Mouse (Mus musculus) myocyte (in vitro differentiated cells): ENCODE results near the gene Olfr1410. TPM values are rescaled to one million over a fixed set of nuclear protein-coding genes. Genes with fewer than 3 reads are reported as not detected.

ENCODE experiments used
- H3K27me3 ChIP-seq: one replicate; pipeline ENCODE4 v1.6.1; 2011; ENCODE audit not compliant: control insufficient read depth, insufficient read depth, insufficient read length
- H3K36me3 ChIP-seq: one replicate; pipeline ENCODE4 v1.6.1; 2011; ENCODE audit not compliant: control insufficient read depth, insufficient read depth
- H3K4me2 ChIP-seq: one replicate; pipeline ENCODE4 v1.6.1; 2011; ENCODE audit warnings: low read depth, control low read depth
- H3K4me3 ChIP-seq: one replicate; pipeline ENCODE4 v1.5.1; 2011; ENCODE audit warnings: mild to moderate bottlenecking, control low read depth, moderate library complexity
- H3K79me2 ChIP-seq: one replicate; pipeline ENCODE4 v1.6.1; 2011; ENCODE audit not compliant: control insufficient read depth, insufficient read depth
- H3ac ChIP-seq: one replicate; pipeline ENCODE4 v1.6.1; 2011; ENCODE audit not compliant: control insufficient read depth, insufficient read length
- CEBPB ChIP-seq: IDR thresholded peaks from 2 replicates; pipeline ENCODE4 v1.6.1; 2011; ENCODE audit warnings: mild to moderate bottlenecking, moderate library complexity; ENCODE audit not compliant: poor library complexity, insufficient read depth, severe bottlenecking
- E2F4 ChIP-seq: IDR thresholded peaks from one replicate; pipeline ENCODE4 v1.6.1; 2011; ENCODE audit warnings: mild to moderate bottlenecking, control low read depth, moderate library complexity; ENCODE audit not compliant: insufficient read depth
- MAX ChIP-seq: IDR thresholded peaks from one replicate; pipeline ENCODE4 v1.6.1; 2011; ENCODE audit warnings: low read depth, mild to moderate bottlenecking, control low read depth
- MYOD1 ChIP-seq, 3 experiments: IDR thresholded peaks; one replicate each; pipeline ENCODE4 v1.6.1; 2011; ENCODE audit warnings: control low read depth in 2 of 3, low read depth in 2 of 3, mild to moderate bottlenecking in 2 of 3, moderate library complexity in 1 of 3; ENCODE audit not compliant: insufficient read length in 2 of 3, control insufficient read depth in 1 of 3
- MYOG ChIP-seq, 3 experiments: IDR thresholded peaks; one replicate each; pipeline ENCODE4 v1.6.1; 2011; ENCODE audit warnings: control low read depth in 2 of 3, low read depth in 2 of 3, mild to moderate bottlenecking in 2 of 3; ENCODE audit not compliant: insufficient read length in 2 of 3, control insufficient read depth in 1 of 3, insufficient read depth in 1 of 3
- POLR2A ChIP-seq: IDR thresholded peaks from one replicate; pipeline ENCODE4 v1.6.1; 2011; ENCODE audit warnings: low read depth, mild to moderate bottlenecking, control low read depth, moderate library complexity; ENCODE audit not compliant: insufficient read length
- POLR2AphosphoS2 ChIP-seq: IDR thresholded peaks from one replicate; pipeline ENCODE4 v1.6.1; 2011; ENCODE audit warnings: low read depth, control low read depth; ENCODE audit not compliant: insufficient read length
- REST ChIP-seq: IDR thresholded peaks from one replicate; pipeline ENCODE4 v1.6.1; 2011; ENCODE audit warnings: mild to moderate bottlenecking, control low read depth, moderate library complexity; ENCODE audit not compliant: insufficient read depth, insufficient read length
- SRF ChIP-seq: IDR thresholded peaks from one replicate; pipeline ENCODE4 v1.6.1; 2011; ENCODE audit warnings: low read depth; ENCODE audit not compliant: control insufficient read depth, insufficient read length
- TCF12 ChIP-seq: IDR thresholded peaks from one replicate; pipeline ENCODE4 v1.6.1; 2011; ENCODE audit warnings: mild to moderate bottlenecking, control low read depth; ENCODE audit not compliant: poor library complexity, insufficient read depth, severe bottlenecking
- TCF3 ChIP-seq: IDR thresholded peaks from one replicate; pipeline ENCODE4 v1.6.1; 2011; ENCODE audit warnings: low read depth, control low read depth; ENCODE audit not compliant: insufficient read length
- USF1 ChIP-seq: IDR thresholded peaks from one replicate; pipeline ENCODE4 v1.6.1; 2011; ENCODE audit warnings: low read depth, mild to moderate bottlenecking, control low read depth, moderate library complexity
- polyA plus RNA-seq: library from polyadenylated mRNA; unstranded; fragments of >200 nt; fragmentation: generic; extraction: Trizol; gene quantifications from one replicate; pipeline ENCODE4 v1.2.1, GENCODE M21; 2012; ENCODE audit warnings: missing spikeins

Olfr1410 gene
- polyA plus RNA-seq, 1 experiment, result not detected

GRCm38 (mm10) chr1:92632948-92633347, 27.4 kb downstream of the Olfr1410 start:
- Histone ChIP-seq H3K4me3 (no peak overlapping the region), H3K27me3 (no peaks in the 10 kb centered on the region), H3K4me2 (no peak overlapping the region), H3ac (no peak overlapping the region), H3K79me2 (no peaks in the 10 kb centered on the region), H3K36me3 (peaks cover 12% of the 10 kb centered on the region)
- TF ChIP-seq REST (no peak), CEBPB (no peak), MYOG (IDR thresholded peaks at IDR 0.05; ENCODE audit: control insufficient read depth in 1 of 3, insufficient read depth in 1 of 3, insufficient read length in 2 of 3, low read depth in 2 of 3) (no peak), POLR2A (no peak), SRF (no peak), MYOD1 (IDR thresholded peaks at IDR 0.05; ENCODE audit: control insufficient read depth in 1 of 3, insufficient read length in 2 of 3, low read depth in 2 of 3) (no peak), POLR2AphosphoS2 (no peak), TCF3 (no peak), E2F4 (no peak), USF1 (no peak), MAX (no peak)

GRCm38 (mm10) chr1:92633726-92634125, 28.1 kb downstream of the Olfr1410 start:
- no peak overlapping the region for H3K4me2 ChIP-seq
- peaks cover 19% of the 10 kb centered on the region for H3K36me3 ChIP-seq
- TF ChIP-seq CEBPB, result no peak
- TF ChIP-seq MAX, result no peak

GRCm38 (mm10) chr1:92634569-92634968, 29.0 kb downstream of the Olfr1410 start:
- TF ChIP-seq SRF (no peak), CEBPB (no peak)
- Histone ChIP-seq H3K27me3 (no peaks in the 10 kb centered on the region), H3K36me3 (peaks cover 23% of the 10 kb centered on the region), H3K79me2 (peaks cover 1% of the 10 kb centered on the region), H3K4me3 (no peak overlapping the region), H3K4me2 (no peak overlapping the region), H3ac (no peak overlapping the region)

More at GRCm38 (mm10) chr1:92633726-92634125, 28.1 kb downstream of the Olfr1410 start:
- Histone ChIP-seq H3ac (no peak overlapping the region), H3K79me2 (no peaks in the 10 kb centered on the region), H3K4me3 (no peak overlapping the region), H3K27me3 (no peaks in the 10 kb centered on the region)

GRCm38 (mm10) chr1:92634976-92635599, 29.5 kb downstream of the Olfr1410 start:
- Histone ChIP-seq H3K79me2 (peaks cover 6% of the 10 kb centered on the region), H3K4me2 (no peak overlapping the region), H3K27me3 (no peaks in the 10 kb centered on the region), H3K4me3 (no peak overlapping the region), H3K36me3 (peaks cover 23% of the 10 kb centered on the region), H3ac (no peak overlapping the region)
- no peak for TF ChIP-seq MYOD1 (IDR thresholded peaks at IDR 0.05; ENCODE audit: control insufficient read depth in 1 of 3, insufficient read length in 2 of 3, low read depth in 2 of 3)
- no peak for TF ChIP-seq CEBPB
- TF ChIP-seq USF1, result no peak
- no peak for TF ChIP-seq TCF3
- TF ChIP-seq REST, result no peak
- no peak for TF ChIP-seq POLR2A
- TF ChIP-seq MAX, result no peak
- no peak for TF ChIP-seq MYOG (IDR thresholded peaks at IDR 0.05; ENCODE audit: control insufficient read depth in 1 of 3, insufficient read depth in 1 of 3, insufficient read length in 2 of 3, low read depth in 2 of 3)
- TF ChIP-seq SRF, result no peak

- no peaks in the 10 kb centered on the region for H3K27me3 ChIP-seq
- peaks cover 16% of the 10 kb centered on the region for H3K79me2 ChIP-seq
- no peak overlapping the region for H3K4me2 ChIP-seq
- H3K36me3 ChIP-seq, result peaks cover 23% of the 10 kb centered on the region
- TF ChIP-seq TCF12 (no peak), MYOG (IDR thresholded peaks at IDR 0.05; ENCODE audit: control insufficient read depth in 1 of 3, insufficient read depth in 1 of 3, insufficient read length in 2 of 3, low read depth in 2 of 3) (no peak), E2F4 (no peak), POLR2AphosphoS2 (no peak), SRF (no peak), REST (no peak), CEBPB (no peak), POLR2A (no peak), TCF3 (no peak), MAX (no peak)
- no peak overlapping the region for H3ac ChIP-seq
- H3K4me3 ChIP-seq, result no peak overlapping the region
Observed at GRCm38 (mm10) chr1:92636015-92636414, 30.4 kb downstream of the Olfr1410 start.
